Mouse (Mus musculus): ENCODE data around the gene Foxl1. TPM values are rescaled to one million over a fixed set of nuclear protein-coding genes. Genes with fewer than 3 reads are reported as not detected.

The Foxl1 gene
- polyA plus RNA-seq, 2 experiments: 0.18 to 0.40 TPM

DNA sequence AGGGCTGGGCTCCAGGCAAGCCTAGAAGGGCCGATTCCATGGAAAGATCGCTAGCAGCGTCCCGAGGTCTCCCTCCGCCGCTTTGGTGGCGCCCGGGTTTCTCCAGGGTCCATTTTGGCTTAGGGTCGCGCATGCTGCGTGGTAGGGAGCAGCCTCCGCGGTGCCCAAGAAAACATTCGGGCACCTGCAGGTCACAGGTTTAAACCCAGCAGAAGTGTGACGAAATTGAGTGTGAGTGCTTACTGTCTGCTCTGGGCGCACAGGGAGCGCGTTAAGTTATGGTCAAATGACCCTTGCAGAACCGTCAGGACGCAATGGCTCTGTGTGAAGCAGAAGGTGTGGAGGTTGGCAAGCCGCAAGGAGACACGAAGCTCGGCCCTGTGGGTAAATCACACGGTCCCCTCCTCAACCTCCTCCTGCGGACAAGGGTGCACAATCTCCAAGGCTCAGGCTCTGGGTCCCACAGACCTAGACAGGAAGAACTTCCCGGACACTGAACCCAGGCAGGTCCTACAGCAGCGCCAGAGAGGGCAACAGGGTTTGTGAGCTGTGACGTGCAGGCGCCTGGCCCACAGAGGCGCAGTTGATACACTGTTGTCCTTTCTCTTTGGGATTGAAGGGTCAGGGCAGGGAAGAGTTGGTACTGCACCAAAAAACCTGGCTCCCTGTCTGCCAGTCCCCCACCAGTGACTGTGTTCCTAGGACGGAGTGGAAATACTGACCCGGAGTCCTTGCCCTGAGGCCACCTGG lies 37.9 kb upstream of the Foxl1 start:
- Histone ChIP-seq H3K27me3 (ENCODE audit: control insufficient read depth, insufficient read depth, low read length) (peaks cover 84% of the 10 kb centered on the region), H3K4me1 (ENCODE audit: control insufficient read depth, insufficient read depth, low read length) (no peaks in the 10 kb centered on the region; the same call in 1 of the 2 replicates), H3K9ac (ENCODE audit: low read depth, low read length, severe bottlenecking) (no peak overlapping the region), H3K4me3 (replicated peaks; ENCODE audit: low read length) (no peak overlapping the region), H3K27ac (replicated peaks; ENCODE audit: low read depth, low read length) (no peak overlapping the region), H3K9me3 (ENCODE audit: control insufficient read depth, low read length) (no peaks in the 10 kb centered on the region), H3K36me3 (ENCODE audit: control insufficient read depth, insufficient read depth, low read length) (no peaks in the 10 kb centered on the region), H3K4me2 (replicated peaks; ENCODE audit: low read depth, low read length, severe bottlenecking) (no peak overlapping the region)
- ATAC-seq (ENCODE audit: low FRiP score, low read depth) (no peak), DNase-seq (ENCODE audit: low spot score) (no peak)
- 6% methylated on average over 32 of the region's 32 CpGs for WGBS
- TF ChIP-seq POLR2A (IDR thresholded peaks at IDR 0.05; ENCODE audit: borderline replicate concordance, extremely low read depth, insufficient read depth, insufficient read length): no peak

DNA sequence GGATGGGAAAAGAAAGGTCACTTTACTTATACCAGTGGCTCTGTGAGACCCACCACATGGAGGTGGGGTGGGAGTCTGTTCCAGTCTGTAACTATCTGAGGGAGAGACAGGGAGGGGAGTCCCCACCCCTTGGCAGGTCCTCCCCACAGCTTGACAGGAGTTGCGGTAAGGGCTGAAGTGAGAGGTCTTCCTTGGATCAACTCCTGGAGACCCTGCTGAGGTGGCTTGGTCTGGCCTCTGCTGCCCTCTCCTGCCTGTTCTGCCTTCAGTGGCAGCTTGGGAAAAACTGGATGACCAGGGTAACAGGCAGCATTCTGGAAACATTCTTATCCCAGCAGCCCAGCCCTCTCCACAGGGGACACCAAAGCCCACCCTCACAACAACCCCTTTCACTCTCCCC lies 37.0 kb upstream of the Foxl1 start:
- WGBS: 0% methylated on average over 1 of the region's 1 CpGs
- no peak for DNase-seq (ENCODE audit: low spot score)
- Histone ChIP-seq H3K4me2 (replicated peaks; ENCODE audit: low read depth, low read length, severe bottlenecking) (no peak overlapping the region), H3K4me3 (replicated peaks; ENCODE audit: low read length) (no peak overlapping the region), H3K9ac (ENCODE audit: low read depth, low read length, severe bottlenecking) (no peak overlapping the region), H3K27me3 (ENCODE audit: control insufficient read depth, insufficient read depth, low read length) (peaks cover 75% of the 10 kb centered on the region), H3K27ac (replicated peaks; ENCODE audit: low read depth, low read length) (no peak overlapping the region), H3K4me1 (ENCODE audit: control insufficient read depth, insufficient read depth, low read length) (no peaks in the 10 kb centered on the region), H3K9me3 (ENCODE audit: control insufficient read depth, low read length) (no peaks in the 10 kb centered on the region), H3K36me3 (ENCODE audit: control insufficient read depth, insufficient read depth, low read length) (no peaks in the 10 kb centered on the region)
- no peak for TF ChIP-seq POLR2A (IDR thresholded peaks at IDR 0.05; ENCODE audit: borderline replicate concordance, extremely low read depth, insufficient read depth, insufficient read length)
- ATAC-seq (ENCODE audit: low FRiP score, low read depth): no peak

DNA sequence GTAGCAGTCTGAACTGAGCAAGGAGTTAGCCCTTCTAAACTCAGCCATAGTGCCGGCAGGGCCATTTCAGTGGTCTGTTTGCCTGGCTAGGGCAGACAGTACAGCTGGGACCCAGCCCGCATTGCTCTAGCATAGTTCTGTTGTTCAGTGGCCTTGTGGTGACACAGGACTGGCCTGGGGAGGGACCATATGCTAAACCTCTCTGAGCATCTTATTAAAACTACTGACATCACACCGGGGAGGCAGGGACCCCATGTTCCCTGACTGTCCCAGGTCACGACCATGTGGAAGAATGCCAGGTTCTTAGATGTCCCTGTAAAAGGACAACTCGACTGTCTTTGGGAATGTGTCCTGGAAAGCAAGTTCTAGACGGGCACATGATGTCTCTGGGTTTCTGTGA lies 35.6 kb upstream of the Foxl1 start:
- Histone ChIP-seq H3K4me3 (replicated peaks; ENCODE audit: low read length) (no peak overlapping the region), H3K9me3 (ENCODE audit: control insufficient read depth, low read length) (no peaks in the 10 kb centered on the region), H3K27me3 (ENCODE audit: control insufficient read depth, insufficient read depth, low read length) (peaks cover 61% of the 10 kb centered on the region), H3K9ac (ENCODE audit: low read depth, low read length, severe bottlenecking) (no peak overlapping the region), H3K27ac (replicated peaks; ENCODE audit: low read depth, low read length) (no peak overlapping the region), H3K4me1 (ENCODE audit: control insufficient read depth, insufficient read depth, low read length) (no peaks in the 10 kb centered on the region), H3K36me3 (ENCODE audit: control insufficient read depth, insufficient read depth, low read length) (peaks cover 3% of the 10 kb centered on the region), H3K4me2 (replicated peaks; ENCODE audit: low read depth, low read length, severe bottlenecking) (no peak overlapping the region)
- WGBS: 39% methylated on average over 6 of the region's 6 CpGs
- no peak for TF ChIP-seq POLR2A (IDR thresholded peaks at IDR 0.05; ENCODE audit: borderline replicate concordance, extremely low read depth, insufficient read depth, insufficient read length)
- ATAC-seq (ENCODE audit: low FRiP score, low read depth) (no peak), DNase-seq (ENCODE audit: low spot score) (no peak)

DNA sequence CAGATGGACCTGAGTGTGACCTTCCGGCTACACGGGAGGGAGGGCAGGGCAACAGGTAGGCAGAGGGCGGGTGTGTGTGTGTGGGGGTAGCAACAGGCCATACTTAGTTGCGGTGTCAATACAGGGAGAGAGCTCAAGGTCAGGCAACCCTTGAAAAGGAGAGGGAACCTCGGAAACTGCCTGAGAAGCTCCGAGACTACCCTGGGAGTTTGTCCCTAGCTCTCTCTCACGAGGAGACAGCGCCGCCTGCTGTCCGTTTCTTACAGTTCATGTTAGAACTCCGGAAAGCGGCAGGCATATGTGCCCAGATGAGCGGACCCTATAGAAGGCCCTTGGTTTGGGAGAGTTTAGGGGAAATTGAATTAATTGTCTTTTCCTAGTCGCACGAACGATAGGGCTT lies 35.1 kb upstream of the Foxl1 start:
- Histone ChIP-seq H3K27me3 (ENCODE audit: control insufficient read depth, insufficient read depth, low read length) (peaks cover 56% of the 10 kb centered on the region), H3K4me3 (replicated peaks; ENCODE audit: low read length) (no peak overlapping the region), H3K9ac (ENCODE audit: low read depth, low read length, severe bottlenecking) (no peak overlapping the region), H3K4me1 (ENCODE audit: control insufficient read depth, insufficient read depth, low read length) (no peaks in the 10 kb centered on the region), H3K4me2 (replicated peaks; ENCODE audit: low read depth, low read length, severe bottlenecking) (no peak overlapping the region), H3K9me3 (ENCODE audit: control insufficient read depth, low read length) (no peaks in the 10 kb centered on the region), H3K27ac (replicated peaks; ENCODE audit: low read depth, low read length) (no peak overlapping the region), H3K36me3 (ENCODE audit: control insufficient read depth, insufficient read depth, low read length) (peaks cover 7% of the 10 kb centered on the region)
- WGBS: 4% methylated on average over 16 of the region's 16 CpGs
- peak; percentile 87 for DNase-seq (ENCODE audit: low spot score)
- ATAC-seq (ENCODE audit: low FRiP score, low read depth): peak; percentile 81
- no peak for TF ChIP-seq POLR2A (IDR thresholded peaks at IDR 0.05; ENCODE audit: borderline replicate concordance, extremely low read depth, insufficient read depth, insufficient read length)

DNA sequence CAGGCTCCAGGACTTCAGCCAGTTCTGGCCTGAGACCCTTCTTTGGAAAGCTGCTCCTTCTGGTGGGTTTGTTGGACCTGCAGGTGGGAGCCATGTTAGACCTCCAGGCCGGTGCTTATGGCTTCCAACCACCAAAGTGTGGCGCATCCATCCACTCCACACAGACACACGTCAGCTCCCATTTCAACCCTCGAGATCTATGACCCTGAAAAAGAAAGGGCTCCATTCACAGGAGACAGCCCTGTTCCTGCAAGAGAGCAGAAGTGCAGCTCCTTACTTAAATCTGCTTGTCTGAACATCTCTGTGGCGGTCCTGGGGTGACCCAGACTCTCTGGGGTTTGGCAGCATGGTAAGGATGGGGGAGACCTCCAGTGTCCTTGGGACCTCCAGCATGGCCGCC lies 34.2 kb upstream of the Foxl1 start:
- 75% methylated on average over 6 of the region's 6 CpGs for WGBS
- no peak overlapping the region for H3K9ac ChIP-seq (ENCODE audit: low read depth, low read length, severe bottlenecking)
- no peak for ATAC-seq (ENCODE audit: low FRiP score, low read depth)

More for the DNA sequence above, 34.2 kb upstream of the Foxl1 start:
- no peak for DNase-seq (ENCODE audit: low spot score)
- H3K4me1 ChIP-seq (ENCODE audit: control insufficient read depth, insufficient read depth, low read length): no peaks in the 10 kb centered on the region
- no peak overlapping the region for H3K4me2 ChIP-seq (replicated peaks; ENCODE audit: low read depth, low read length, severe bottlenecking)
- peaks cover 16% of the 10 kb centered on the region for H3K36me3 ChIP-seq (ENCODE audit: control insufficient read depth, insufficient read depth, low read length)
- H3K9me3 ChIP-seq (ENCODE audit: control insufficient read depth, low read length): no peaks in the 10 kb centered on the region
- H3K27me3 ChIP-seq (ENCODE audit: control insufficient read depth, insufficient read depth, low read length): peaks cover 47% of the 10 kb centered on the region
- no peak for TF ChIP-seq POLR2A (IDR thresholded peaks at IDR 0.05; ENCODE audit: borderline replicate concordance, extremely low read depth, insufficient read depth, insufficient read length)
- no peak overlapping the region for H3K4me3 ChIP-seq (replicated peaks; ENCODE audit: low read length)
- H3K27ac ChIP-seq (replicated peaks; ENCODE audit: low read depth, low read length): no peak overlapping the region
